Mouse (Mus musculus): ENCODE data around the gene Usp37. TPM values are rescaled to one million over a fixed set of nuclear protein-coding genes. Genes with fewer than 3 reads are reported as not detected.

The Usp37 gene
- polyA plus RNA-seq, 1 experiment from 2014 or later, result 54.2 TPM

- peaks cover 4% of the 10 kb centered on the region; the same call in 1 of the 2 replicates for H3K36me3 ChIP-seq (ENCODE audit: control insufficient read depth, insufficient read depth, low read length)
- no peak for DNase-seq (ENCODE audit: low spot score)
- no peak for ATAC-seq (replicated peaks; ENCODE audit: low FRiP score)
- no peak overlapping the region for H3K27ac ChIP-seq (ENCODE audit: low read depth, low read length)
- H3K4me2 ChIP-seq (ENCODE audit: low read depth, low read length, severe bottlenecking), result no peak overlapping the region
- H3K27me3 ChIP-seq (ENCODE audit: control insufficient read depth, insufficient read depth, low read length), result no peaks in the 10 kb centered on the region
- H3K9me3 ChIP-seq (ENCODE audit: control insufficient read depth, low read length), result no peaks in the 10 kb centered on the region
- H3K4me1 ChIP-seq (replicated peaks; ENCODE audit: control insufficient read depth, insufficient read depth, low read length), result no peaks in the 10 kb centered on the region
- no peak overlapping the region for H3K4me3 ChIP-seq (ENCODE audit: low read depth, low read length)
- WGBS, result 95% methylated on average over 19 of the region's 19 CpGs
- H3K9ac ChIP-seq (ENCODE audit: low read length), result no peak overlapping the region
Observed at GRCm38 (mm10) chr1:74439166-74439876, 104.8 kb downstream of the Usp37 start.

DNA sequence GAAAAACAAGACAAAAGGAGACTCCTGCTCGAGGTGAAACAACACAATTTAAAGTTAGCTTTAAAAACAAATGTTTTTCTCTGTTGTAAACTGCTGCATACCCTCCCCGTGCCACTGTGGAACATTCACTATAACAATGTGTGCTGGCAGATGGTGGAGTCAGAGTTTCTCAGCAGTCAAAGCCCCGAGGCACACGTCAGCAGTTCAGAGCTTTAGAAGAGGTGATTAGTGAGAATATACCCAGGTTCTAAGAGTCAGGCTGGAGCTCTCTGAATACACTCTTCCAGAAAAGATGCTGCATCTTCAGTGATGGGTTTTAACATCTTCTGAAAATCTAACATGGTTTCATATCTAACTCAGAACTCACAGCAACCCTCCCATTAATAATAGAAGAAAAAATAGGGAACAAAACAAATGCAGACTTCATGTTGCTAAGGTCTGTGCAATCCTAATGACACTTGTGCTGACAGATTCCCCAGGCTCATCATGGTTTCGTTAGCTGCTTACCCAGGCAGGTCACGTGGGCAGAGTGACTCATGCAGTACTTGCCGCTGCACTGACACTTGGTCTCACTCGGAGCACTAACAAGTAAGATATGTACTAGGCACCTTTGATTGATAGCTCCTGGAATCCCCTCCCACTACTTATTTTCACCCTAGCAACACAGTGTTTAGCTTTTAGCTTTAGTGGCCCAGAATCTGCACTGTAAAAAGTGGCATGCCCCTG lies 106.2 kb downstream of the Usp37 start:
- no peak overlapping the region for H3K27ac ChIP-seq (ENCODE audit: low read depth, low read length)
- H3K9me3 ChIP-seq (ENCODE audit: control insufficient read depth, low read length), result no peaks in the 10 kb centered on the region
- no peak overlapping the region for H3K4me2 ChIP-seq (ENCODE audit: low read depth, low read length, severe bottlenecking)
- DNase-seq (ENCODE audit: low spot score), result no peak
- no peaks in the 10 kb centered on the region for H3K27me3 ChIP-seq (ENCODE audit: control insufficient read depth, insufficient read depth, low read length)
- ATAC-seq (replicated peaks; ENCODE audit: low FRiP score), result no peak
- H3K4me1 ChIP-seq (replicated peaks; ENCODE audit: control insufficient read depth, insufficient read depth, low read length), result no peaks in the 10 kb centered on the region
- WGBS, result 89% methylated on average over 8 of the region's 8 CpGs
- H3K9ac ChIP-seq (ENCODE audit: low read length), result no peak overlapping the region
- no peak overlapping the region for H3K4me3 ChIP-seq (ENCODE audit: low read depth, low read length)
- H3K36me3 ChIP-seq (ENCODE audit: control insufficient read depth, insufficient read depth, low read length), result peaks cover 4% of the 10 kb centered on the region; the same call in 1 of the 2 replicates

DNA sequence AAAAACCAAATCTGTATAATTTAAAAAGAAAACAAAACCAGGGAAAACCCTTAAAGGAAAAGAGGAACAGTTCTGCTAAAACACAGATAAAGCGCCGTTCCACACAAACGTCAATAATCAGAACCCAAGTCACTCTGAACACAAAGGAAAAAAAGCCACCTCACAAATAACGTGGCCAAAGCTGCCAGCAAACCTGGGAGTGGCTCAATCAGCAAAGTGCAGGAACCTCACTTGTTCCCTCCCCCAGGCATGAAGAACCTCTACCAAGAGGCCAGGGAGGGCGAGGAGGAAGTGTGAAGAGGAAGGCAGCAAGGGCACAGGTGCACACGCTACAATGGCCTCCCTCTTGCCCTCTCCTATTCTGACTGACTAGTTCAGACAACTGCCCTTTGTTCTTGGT lies 108.5 kb downstream of the Usp37 start:
- Histone ChIP-seq H3K9me3 (ENCODE audit: control insufficient read depth, low read length) (no peaks in the 10 kb centered on the region), H3K4me2 (ENCODE audit: low read depth, low read length, severe bottlenecking) (no peak overlapping the region), H3K36me3 (ENCODE audit: control insufficient read depth, insufficient read depth, low read length) (peaks cover 4% of the 10 kb centered on the region; the same call in 1 of the 2 replicates), H3K9ac (ENCODE audit: low read length) (no peak overlapping the region), H3K27me3 (ENCODE audit: control insufficient read depth, insufficient read depth, low read length) (no peaks in the 10 kb centered on the region), H3K4me1 (replicated peaks; ENCODE audit: control insufficient read depth, insufficient read depth, low read length) (no peaks in the 10 kb centered on the region), H3K4me3 (ENCODE audit: low read depth, low read length) (no peak overlapping the region), H3K27ac (ENCODE audit: low read depth, low read length) (no peak overlapping the region)
- WGBS, result 89% methylated on average over 6 of the region's 6 CpGs
- peak; percentile 30 for DNase-seq (ENCODE audit: low spot score)
- no peak for ATAC-seq (replicated peaks; ENCODE audit: low FRiP score)

DNA sequence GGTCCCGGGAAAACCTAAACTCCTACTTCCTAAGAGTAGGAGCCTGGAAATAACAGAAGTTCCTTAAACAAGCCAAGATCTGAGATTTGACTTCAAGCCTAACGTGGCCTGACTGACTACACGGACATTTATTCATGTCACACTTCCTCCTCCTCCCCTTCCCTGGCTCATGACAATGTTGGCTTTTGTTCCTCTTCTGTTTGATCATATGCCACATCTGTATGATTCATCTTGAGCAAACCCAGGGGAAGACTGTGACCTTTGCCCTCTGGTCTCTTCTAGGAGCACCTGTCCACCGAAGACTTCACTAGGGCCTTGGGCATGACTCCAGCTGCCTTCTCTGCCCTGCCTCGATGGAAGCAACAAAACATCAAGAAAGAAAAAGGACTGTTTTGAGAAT lies 109.5 kb downstream of the Usp37 start:
- no peak for ATAC-seq (replicated peaks; ENCODE audit: low FRiP score)

DNA sequence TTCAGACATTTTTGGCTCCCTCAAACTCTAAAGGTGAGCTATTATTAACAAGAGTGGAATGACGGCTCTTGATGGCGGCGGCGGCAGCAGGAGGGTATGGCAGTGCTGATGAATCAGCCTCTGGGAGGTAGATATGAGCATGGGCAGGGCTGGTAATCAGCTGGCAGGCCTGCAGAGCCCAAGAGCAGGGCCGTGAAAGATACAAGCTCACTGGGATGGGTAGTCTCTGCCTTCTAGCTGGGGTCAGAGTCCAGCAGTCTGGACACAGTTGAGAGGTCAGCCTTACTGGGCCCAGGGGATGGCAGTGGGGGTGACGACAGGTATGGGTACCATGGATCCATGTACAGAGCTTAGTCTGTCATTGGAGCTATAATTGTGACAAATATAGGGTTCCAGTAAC lies 110.9 kb downstream of the Usp37 start:
- Histone ChIP-seq H3K4me3 (ENCODE audit: low read depth, low read length) (no peak overlapping the region), H3K36me3 (ENCODE audit: control insufficient read depth, insufficient read depth, low read length) (no peaks in the 10 kb centered on the region; the same call in 1 of the 2 replicates), H3K27ac (ENCODE audit: low read depth, low read length) (no peak overlapping the region), H3K4me1 (replicated peaks; ENCODE audit: control insufficient read depth, insufficient read depth, low read length) (no peaks in the 10 kb centered on the region), H3K9me3 (ENCODE audit: control insufficient read depth, low read length) (no peaks in the 10 kb centered on the region), H3K9ac (ENCODE audit: low read length) (no peak overlapping the region), H3K27me3 (ENCODE audit: control insufficient read depth, insufficient read depth, low read length) (no peaks in the 10 kb centered on the region), H3K4me2 (ENCODE audit: low read depth, low read length, severe bottlenecking) (no peak overlapping the region)
- 88% methylated on average over 6 of the region's 6 CpGs for WGBS
- DNase-seq (ENCODE audit: low spot score), result peak; percentile 41
- ATAC-seq (replicated peaks; ENCODE audit: low FRiP score), result no peak

More for the DNA sequence above, 109.5 kb downstream of the Usp37 start:
- 82% methylated on average over 5 of the region's 5 CpGs for WGBS
- no peaks in the 10 kb centered on the region for H3K27me3 ChIP-seq (ENCODE audit: control insufficient read depth, insufficient read depth, low read length)
- H3K4me1 ChIP-seq (replicated peaks; ENCODE audit: control insufficient read depth, insufficient read depth, low read length), result no peaks in the 10 kb centered on the region
- H3K9me3 ChIP-seq (ENCODE audit: control insufficient read depth, low read length), result no peaks in the 10 kb centered on the region
- no peak overlapping the region for H3K27ac ChIP-seq (ENCODE audit: low read depth, low read length)
- DNase-seq (ENCODE audit: low spot score), result peak; percentile 34
- no peak overlapping the region for H3K4me2 ChIP-seq (ENCODE audit: low read depth, low read length, severe bottlenecking)
- no peak overlapping the region for H3K9ac ChIP-seq (ENCODE audit: low read length)
- H3K4me3 ChIP-seq (ENCODE audit: low read depth, low read length), result no peak overlapping the region
- peaks cover 4% of the 10 kb centered on the region; the same call in 1 of the 2 replicates for H3K36me3 ChIP-seq (ENCODE audit: control insufficient read depth, insufficient read depth, low read length)

GRCm38 (mm10) chr1:74425845-74426244 lies 118.2 kb downstream of the Usp37 start:
- DNase-seq (ENCODE audit: low spot score) (peak; percentile 11), ATAC-seq (replicated peaks; ENCODE audit: low FRiP score) (no peak)
- Histone ChIP-seq H3K9me3 (ENCODE audit: control insufficient read depth, low read length) (no peaks in the 10 kb centered on the region), H3K4me2 (ENCODE audit: low read depth, low read length, severe bottlenecking) (no peak overlapping the region), H3K4me1 (replicated peaks; ENCODE audit: control insufficient read depth, insufficient read depth, low read length) (no peaks in the 10 kb centered on the region), H3K36me3 (ENCODE audit: control insufficient read depth, insufficient read depth, low read length) (no peaks in the 10 kb centered on the region), H3K9ac (ENCODE audit: low read length) (no peak overlapping the region), H3K4me3 (ENCODE audit: low read depth, low read length) (no peak overlapping the region), H3K27ac (ENCODE audit: low read depth, low read length) (no peak overlapping the region), H3K27me3 (ENCODE audit: control insufficient read depth, insufficient read depth, low read length) (no peaks in the 10 kb centered on the region)
- 81% methylated on average over 7 of the region's 7 CpGs for WGBS

GRCm38 (mm10) chr1:74423147-74423546 lies 120.9 kb downstream of the Usp37 start:
- H3K4me3 ChIP-seq (ENCODE audit: low read depth, low read length), result no peak overlapping the region
- no peaks in the 10 kb centered on the region for H3K36me3 ChIP-seq (ENCODE audit: control insufficient read depth, insufficient read depth, low read length)
- no peak overlapping the region for H3K27ac ChIP-seq (ENCODE audit: low read depth, low read length)
- no peak for ATAC-seq (replicated peaks; ENCODE audit: low FRiP score)
- no peaks in the 10 kb centered on the region for H3K4me1 ChIP-seq (replicated peaks; ENCODE audit: control insufficient read depth, insufficient read depth, low read length)
- no peaks in the 10 kb centered on the region for H3K9me3 ChIP-seq (ENCODE audit: control insufficient read depth, low read length)
- H3K4me2 ChIP-seq (ENCODE audit: low read depth, low read length, severe bottlenecking), result no peak overlapping the region
- 46% methylated on average over 8 of the region's 8 CpGs for WGBS
- no peak for DNase-seq (ENCODE audit: low spot score)
- H3K9ac ChIP-seq (ENCODE audit: low read length), result no peak overlapping the region
- no peaks in the 10 kb centered on the region for H3K27me3 ChIP-seq (ENCODE audit: control insufficient read depth, insufficient read depth, low read length)

DNA sequence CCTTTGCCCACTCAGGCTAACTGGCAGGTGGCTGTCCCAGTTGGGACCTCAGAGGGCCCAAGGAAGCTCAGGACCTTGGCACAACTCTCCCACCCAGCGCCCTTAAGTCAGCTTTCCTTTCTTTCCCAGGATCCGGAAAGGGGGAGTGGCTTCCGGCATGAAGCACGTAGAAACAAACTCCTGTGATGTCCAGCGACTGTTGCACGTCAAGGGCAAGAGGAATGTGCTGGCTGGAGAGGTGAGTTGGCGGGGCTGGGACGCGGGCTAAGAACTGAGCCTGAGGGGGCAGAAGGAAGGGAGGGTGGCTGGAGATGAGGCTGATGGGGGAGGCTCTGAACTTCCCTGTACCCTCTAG lies 124.7 kb downstream of the Usp37 start:
- Histone ChIP-seq H3K36me3 (ENCODE audit: control insufficient read depth, insufficient read depth, low read length) (no peaks in the 10 kb centered on the region), H3K9me3 (ENCODE audit: control insufficient read depth, low read length) (no peaks in the 10 kb centered on the region), H3K27me3 (ENCODE audit: control insufficient read depth, insufficient read depth, low read length) (no peaks in the 10 kb centered on the region), H3K27ac (ENCODE audit: low read depth, low read length) (no peak overlapping the region), H3K4me1 (replicated peaks; ENCODE audit: control insufficient read depth, insufficient read depth, low read length) (no peaks in the 10 kb centered on the region), H3K4me2 (ENCODE audit: low read depth, low read length, severe bottlenecking) (no peak overlapping the region), H3K4me3 (ENCODE audit: low read depth, low read length) (no peak overlapping the region), H3K9ac (ENCODE audit: low read length) (no peak overlapping the region)
- ATAC-seq (replicated peaks; ENCODE audit: low FRiP score), result no peak
- 72% methylated on average over 9 of the region's 9 CpGs for WGBS
- no peak for DNase-seq (ENCODE audit: low spot score)
